Mouse (Mus musculus) heart, embryonic 14.5 days (tissue): ENCODE data around the gene Llph. TPM values are rescaled to one million over a fixed set of nuclear protein-coding genes. Genes with fewer than 3 reads are reported as not detected.
A peak's percentile ranks its signal among the peaks of the same experiment; 100 is the strongest.

Experiments
- ATAC-seq: fragments of 200-750 bp; cut with Nextera tagmentation; 2 replicates; pipeline ENCODE4 v1.8.0; 2017; ENCODE audit warnings: low read depth, moderate TSS enrichment; ENCODE audit not compliant: insufficient number of reproducible peaks, insufficient read depth, low FRiP score
- H3K27ac ChIP-seq, 2 experiments: fragments of 200-500 bp in 1 of 2; fragments of 300-500 bp in 1 of 2; sonication (generic) in 1 of 2; replicated peaks in 1 of 2; 2 replicates each; pipeline ENCODE4 v1.5.1; 2012 to 2014; ENCODE audit warnings: low read depth in 2 of 2, low read length in 2 of 2, control low read depth in 1 of 2, mild to moderate bottlenecking in 1 of 2, mixed read lengths in 1 of 2; ENCODE audit not compliant: control insufficient read depth in 1 of 2, insufficient read depth in 1 of 2
- H3K27me3 ChIP-seq: fragments of 300-500 bp; sonication (generic); 2 replicates; pipeline ENCODE4 v1.6.1; 2014; ENCODE audit warnings: mild to moderate bottlenecking, low read length, control low read depth; ENCODE audit not compliant: control insufficient read depth, insufficient read depth
- H3K36me3 ChIP-seq: fragments of 300-500 bp; sonication (generic); 2 replicates; pipeline ENCODE4 v1.6.1; 2014; ENCODE audit warnings: mild to moderate bottlenecking, control low read depth, low read length, mixed read lengths; ENCODE audit not compliant: control insufficient read depth, insufficient read depth
- H3K4me1 ChIP-seq, 2 experiments: fragments of 200-500 bp in 1 of 2; fragments of 300-500 bp in 1 of 2; sonication (generic) in 1 of 2; 2 replicates each; pipeline ENCODE4 v1.6.1; 2012 to 2014; ENCODE audit warnings: low read length in 2 of 2, control low read depth in 1 of 2, mixed read lengths in 1 of 2; ENCODE audit not compliant: control insufficient read depth in 2 of 2, insufficient read depth in 2 of 2
- H3K4me2 ChIP-seq: fragments of 300-500 bp; sonication (generic); 2 replicates; pipeline ENCODE4 v1.6.1; 2014; ENCODE audit warnings: mild to moderate bottlenecking, low read length
- H3K4me3 ChIP-seq, 2 experiments: fragments of 200-500 bp in 1 of 2; fragments of 300-500 bp in 1 of 2; sonication (generic) in 1 of 2; 2 replicates each; pipeline ENCODE4 v1.5.1; 2012 to 2014; ENCODE audit warnings: low read length in 2 of 2, mild to moderate bottlenecking in 2 of 2, control low read depth in 1 of 2, low read depth in 1 of 2, moderate library complexity in 1 of 2; ENCODE audit not compliant: control insufficient read depth in 1 of 2, insufficient read depth in 1 of 2
- H3K9ac ChIP-seq: fragments of 300-500 bp; sonication (generic); 2 replicates; pipeline ENCODE4 v1.6.1; 2014; ENCODE audit warnings: mild to moderate bottlenecking, low read length
- H3K9me3 ChIP-seq: fragments of 300-500 bp; sonication (generic); 2 replicates; pipeline ENCODE4 v1.6.1; 2016; ENCODE audit warnings: low read length, control low read depth; ENCODE audit not compliant: control insufficient read depth
- WGBS: fragments of 180-500 bp; shearing (Covaris S2); extraction: QIAGEN DNeasy Blood & Tissue Kit; methylation state at CpG from one replicate; pipeline ENCODE4 v1.1.7; 2014; 5-methylcytosine and 5-hydroxymethylcytosine counted together
- polyA plus RNA-seq: library from polyadenylated mRNA; unstranded; fragments of >200 nt; fragmentation: Nextera tagmentation; extraction: Ambion mirVana; gene quantifications from 2 replicates; pipeline ENCODE4 v1.2.1, GENCODE M21; 2014

Llph gene
- 29.1 and 30.9 TPM in 2 replicates for polyA plus RNA-seq

DNA sequence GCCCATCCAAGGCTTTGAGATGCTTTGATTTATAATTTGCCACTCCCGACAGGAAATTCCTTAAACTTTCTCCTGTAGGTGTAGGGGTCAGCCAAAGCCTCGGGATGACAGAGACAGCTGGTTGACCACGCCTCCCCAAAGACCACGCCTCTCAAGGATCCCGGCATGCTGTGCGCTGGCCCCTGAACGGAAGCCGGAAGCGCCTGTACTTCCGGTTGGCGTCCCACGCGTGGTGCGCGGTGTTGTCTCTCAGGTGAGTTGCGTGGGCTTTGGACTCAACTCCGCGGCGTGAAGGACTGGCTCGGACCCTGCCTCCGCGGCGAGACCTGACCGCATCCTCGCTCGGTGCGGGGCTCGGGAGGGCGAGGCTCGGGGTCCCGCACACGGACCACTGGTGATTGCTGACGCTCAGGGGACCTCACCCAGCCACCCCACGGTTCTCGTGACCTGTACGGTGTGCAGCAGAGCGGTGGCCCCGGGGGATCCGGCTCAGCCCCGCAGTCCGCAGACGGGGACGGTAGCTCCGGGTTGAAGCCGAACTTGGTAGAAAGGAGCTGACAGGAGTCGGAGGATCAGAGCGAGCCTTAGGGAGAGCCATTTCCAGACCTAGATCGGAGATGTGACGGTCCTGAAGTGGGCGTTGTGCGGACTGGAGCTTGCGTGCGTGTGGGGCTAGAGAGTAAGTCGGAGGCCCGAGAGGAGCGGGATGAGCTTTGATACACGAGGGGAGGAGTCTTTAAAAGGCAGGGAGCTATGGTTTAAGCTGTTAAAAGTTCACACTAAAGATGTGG lies at the start of gene Llph:
Gene Llph, plus strand, starts transcription at position 200 of the 791 bp plus-strand sequence.
- WGBS = under 1% methylated on average over 57 of the region's 57 CpGs
- ATAC-seq = peak; percentile 89
- Histone ChIP-seq H3K27ac (peak within 1 kb of the TSS in 1 of 2 experiments; percentile 42; a peak in 1 of 4 replicates), H3K36me3 (peaks cover 49% of the 10 kb centered on the region), H3K4me2 (peak within 1 kb of the TSS; percentile 84), H3K9ac (peak within 1 kb of the TSS; percentile 94), H3K4me1 (peaks cover 0 to 5% of the 10 kb centered on the region in 2 experiments; a peak in 1 of 4 replicates), H3K4me3 (peak within 1 kb of the TSS; percentile 88 to 100), H3K27me3 (no peaks in the 10 kb centered on the region), H3K9me3 (no peaks in the 10 kb centered on the region)

DNA sequence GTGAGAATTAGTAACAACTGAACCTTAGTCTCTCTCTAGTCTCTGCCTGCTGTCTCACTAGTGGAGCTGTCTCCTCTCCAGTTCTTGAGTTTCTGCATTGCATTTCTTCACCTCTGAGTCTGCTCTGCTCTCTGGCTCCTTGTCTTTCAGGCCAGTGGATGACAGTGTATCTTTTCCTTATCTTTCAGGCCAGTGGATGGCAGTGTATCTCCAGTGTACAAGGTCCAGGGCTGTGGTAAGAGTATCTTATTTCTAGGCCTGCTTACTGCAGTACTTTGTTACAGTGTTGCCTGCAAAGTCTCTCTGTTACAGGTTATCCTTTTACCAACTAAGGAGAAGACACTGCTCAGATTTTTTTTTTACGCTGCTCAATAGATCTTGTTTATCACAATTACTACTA lies 44.0 kb upstream of the Llph start:
- Histone ChIP-seq H3K9ac (no peak overlapping the region), H3K36me3 (no peaks in the 10 kb centered on the region), H3K27me3 (no peaks in the 10 kb centered on the region), H3K4me3 (no peak overlapping the region), H3K4me1 (no peaks in the 10 kb centered on the region), H3K9me3 (0 out of 2 replicates have a peak, but pooled peaks cover 3% of the 10 kb centered on the region), H3K27ac (no peak overlapping the region), H3K4me2 (no peak overlapping the region)
- no peak for ATAC-seq
- WGBS = 88% methylated on average over 1 of the region's 1 CpGs

DNA sequence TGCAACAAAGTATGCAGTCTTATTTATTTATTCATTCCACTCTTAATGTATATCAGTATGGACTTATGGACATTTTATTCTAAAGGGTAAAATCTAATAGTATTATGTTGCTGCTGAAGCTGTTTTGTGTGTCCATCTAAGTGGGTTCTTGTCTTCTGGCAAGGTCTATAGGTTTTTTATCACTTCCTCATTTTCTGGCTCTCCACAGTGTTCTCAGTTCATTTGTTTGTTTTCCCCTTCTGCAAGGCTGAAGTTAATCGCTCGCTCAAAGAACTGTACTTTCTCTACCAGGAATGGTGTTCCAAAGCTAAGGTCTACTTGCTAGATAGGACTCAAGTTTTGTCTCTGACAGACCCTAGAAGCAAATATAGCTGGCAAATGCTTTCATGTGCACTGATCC lies 43.5 kb upstream of the Llph start:
- H3K9me3 ChIP-seq = 0 out of 2 replicates have a peak, but pooled peaks cover 3% of the 10 kb centered on the region
- no peaks in the 10 kb centered on the region for H3K27me3 ChIP-seq
- no peak overlapping the region for H3K4me3 ChIP-seq
- H3K9ac ChIP-seq = no peak overlapping the region
- ATAC-seq = no peak
- H3K4me2 ChIP-seq = no peak overlapping the region
- no peaks in the 10 kb centered on the region for H3K4me1 ChIP-seq
- no peaks in the 10 kb centered on the region for H3K36me3 ChIP-seq
- 63% methylated on average over 2 of the region's 2 CpGs for WGBS
- no peak overlapping the region for H3K27ac ChIP-seq

DNA sequence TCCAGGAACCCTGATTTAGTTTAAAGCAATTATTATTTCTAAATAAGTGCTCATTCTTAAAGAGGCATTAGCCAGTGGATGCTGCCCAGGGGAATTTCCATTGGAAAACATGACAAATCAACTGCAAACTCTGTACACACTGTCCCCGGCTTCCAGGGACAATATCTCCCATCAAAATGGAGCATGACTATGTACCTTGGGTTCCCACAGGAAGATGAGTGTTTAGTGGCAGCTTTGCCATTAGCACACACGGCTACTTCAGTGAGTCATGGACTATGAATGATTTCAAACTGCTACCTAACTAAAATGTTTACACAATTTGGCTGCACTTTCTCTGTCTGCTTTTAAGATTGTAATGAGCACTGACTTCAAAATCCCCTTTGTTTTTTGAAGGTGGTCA lies 38.4 kb upstream of the Llph start:
- ATAC-seq = no peak
- Histone ChIP-seq H3K4me1 (no peaks in the 10 kb centered on the region), H3K9ac (no peak overlapping the region), H3K4me3 (no peak overlapping the region), H3K36me3 (no peaks in the 10 kb centered on the region), H3K27ac (no peak overlapping the region), H3K27me3 (no peaks in the 10 kb centered on the region), H3K9me3 (no peaks in the 10 kb centered on the region), H3K4me2 (no peak overlapping the region)
- WGBS = 57% methylated on average over 2 of the region's 2 CpGs

DNA sequence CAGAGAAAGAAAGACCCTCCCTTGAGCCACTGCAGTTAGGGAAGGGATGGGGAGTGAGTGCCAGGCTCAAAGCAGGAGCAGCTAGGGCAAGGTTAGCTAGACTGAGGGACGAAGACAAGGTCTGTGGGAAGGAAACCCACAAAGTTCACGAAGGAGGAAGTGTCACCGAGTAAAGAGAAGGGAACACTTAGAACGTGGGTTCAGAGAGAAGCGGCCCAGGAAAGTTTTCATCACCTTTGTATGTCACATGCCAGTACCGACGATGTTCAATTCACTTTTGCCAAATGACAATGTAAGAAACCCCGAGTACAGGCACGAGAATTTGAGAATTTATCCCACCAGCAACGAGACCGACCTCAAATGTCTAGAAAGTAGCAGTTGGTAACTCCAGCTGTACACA lies 37.6 kb upstream of the Llph start:
- no peaks in the 10 kb centered on the region for H3K9me3 ChIP-seq
- no peaks in the 10 kb centered on the region for H3K36me3 ChIP-seq
- H3K4me1 ChIP-seq = no peaks in the 10 kb centered on the region
- no peak overlapping the region for H3K9ac ChIP-seq
- H3K4me3 ChIP-seq = no peak overlapping the region
- no peak for ATAC-seq
- no peak overlapping the region for H3K4me2 ChIP-seq
- H3K27ac ChIP-seq = no peak overlapping the region
- 54% methylated on average over 11 of the region's 11 CpGs for WGBS
- H3K27me3 ChIP-seq = no peaks in the 10 kb centered on the region

DNA sequence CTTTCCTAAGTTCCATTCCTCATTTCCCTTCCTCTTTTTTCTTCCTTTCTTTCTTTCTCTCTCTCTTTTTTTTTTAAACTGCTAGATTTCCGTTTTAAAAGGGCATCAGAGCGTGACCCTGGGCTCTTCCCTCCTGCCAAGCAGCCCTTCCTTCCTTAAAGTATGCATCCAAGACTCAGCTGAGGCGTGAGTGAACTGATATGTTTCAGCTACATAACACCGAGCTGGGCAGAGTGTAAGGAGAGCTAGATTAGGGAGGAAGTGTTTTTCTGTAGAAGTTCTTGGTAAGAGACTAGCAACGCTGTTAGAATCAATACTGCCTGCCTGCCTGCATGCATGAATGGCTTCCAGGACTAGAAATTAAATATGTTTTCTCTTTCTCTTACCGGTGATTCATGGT lies 37.1 kb upstream of the Llph start:
- H3K36me3 ChIP-seq = no peaks in the 10 kb centered on the region
- H3K4me1 ChIP-seq = no peaks in the 10 kb centered on the region
- no peak for ATAC-seq
- H3K4me2 ChIP-seq = no peak overlapping the region
- H3K4me3 ChIP-seq = no peak overlapping the region
- no peak overlapping the region for H3K27ac ChIP-seq
- 42% methylated on average over 6 of the region's 6 CpGs for WGBS
- no peak overlapping the region for H3K9ac ChIP-seq
- H3K9me3 ChIP-seq = no peaks in the 10 kb centered on the region
- no peaks in the 10 kb centered on the region for H3K27me3 ChIP-seq

DNA sequence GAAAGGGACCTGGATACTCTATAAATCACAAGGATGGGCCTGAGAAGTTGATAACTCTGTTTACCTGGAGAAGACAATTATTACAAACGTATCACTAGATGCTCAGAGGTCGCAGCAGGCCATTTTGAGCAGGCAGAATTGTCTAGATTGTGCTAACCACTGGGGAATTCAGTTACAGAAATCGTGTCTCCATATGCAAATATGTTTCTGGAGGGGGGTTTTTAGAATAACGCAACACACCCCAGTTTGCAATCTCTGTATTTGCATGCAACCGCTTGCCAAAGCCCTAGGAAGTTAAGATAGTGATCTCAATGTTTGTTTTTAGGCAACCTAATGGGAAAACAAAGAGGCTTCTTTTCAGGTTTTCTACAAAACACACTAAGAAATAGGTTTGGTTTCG lies 35.7 kb upstream of the Llph start:
- H3K36me3 ChIP-seq = no peaks in the 10 kb centered on the region
- H3K9me3 ChIP-seq = no peaks in the 10 kb centered on the region
- 89% methylated on average over 6 of the region's 6 CpGs for WGBS
- no peak overlapping the region for H3K4me3 ChIP-seq
- H3K4me2 ChIP-seq = no peak overlapping the region
- no peak overlapping the region for H3K27ac ChIP-seq
- ATAC-seq = no peak
- H3K4me1 ChIP-seq = no peaks in the 10 kb centered on the region
- H3K9ac ChIP-seq = no peak overlapping the region
- H3K27me3 ChIP-seq = no peaks in the 10 kb centered on the region

DNA sequence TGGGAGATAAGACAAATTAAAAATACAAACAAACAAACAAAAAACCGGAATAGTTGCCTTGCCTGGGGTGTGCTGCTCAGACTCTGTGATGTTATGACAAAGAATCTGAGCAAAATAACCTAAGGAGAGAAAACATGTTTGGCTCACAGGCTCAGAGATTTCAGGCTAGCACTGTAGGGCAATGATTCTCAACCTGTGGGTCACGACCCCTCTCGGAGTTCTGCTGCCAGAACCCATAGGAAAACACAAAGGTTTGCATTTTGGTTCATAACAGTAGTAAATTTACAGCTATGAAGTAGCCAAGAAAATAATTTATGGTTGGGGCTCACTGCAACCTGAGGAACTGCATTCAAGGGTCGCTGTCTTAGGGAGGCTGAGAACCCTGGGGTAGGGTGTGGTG lies 34.6 kb upstream of the Llph start:
- WGBS = 83% methylated on average over 4 of the region's 4 CpGs
- no peak overlapping the region for H3K4me2 ChIP-seq
- H3K9me3 ChIP-seq = no peaks in the 10 kb centered on the region
- no peaks in the 10 kb centered on the region for H3K36me3 ChIP-seq
- no peak overlapping the region for H3K27ac ChIP-seq
- H3K9ac ChIP-seq = no peak overlapping the region
- ATAC-seq = no peak
- H3K4me3 ChIP-seq = no peak overlapping the region
- H3K27me3 ChIP-seq = no peaks in the 10 kb centered on the region
- no peaks in the 10 kb centered on the region for H3K4me1 ChIP-seq
